Mouse (Mus musculus): ENCODE measurements at regions not wholly inside any gene's neighbourhood (a gene's known extent, or its start where the extent isn't known, plus 50 kb on each side); places are given as distances from the start of the nearest gene placed in this dataset.

- H3K79me2 ChIP-seq (replicated peaks; ENCODE audit: control insufficient read depth, extremely low read depth, insufficient read depth, poor library complexity, severe bottlenecking), result no peaks in the 10 kb centered on the region
- H3K36me3 ChIP-seq (replicated peaks in 1 of 2; ENCODE audit: control insufficient read depth in 1 of 2, insufficient read depth in 1 of 2, low read length in 1 of 2), result no peaks in the 10 kb centered on the region
- no peak overlapping the region for H3K27ac ChIP-seq (ENCODE audit: insufficient read depth, low read depth)
- no peak for DNase-seq (ENCODE audit: extremely low read depth)
- H3K9ac ChIP-seq (ENCODE audit: insufficient read depth, low read depth), result no peak overlapping the region
- H3K4me1 ChIP-seq (ENCODE audit: control insufficient read depth in 1 of 2, insufficient read depth in 2 of 2), result peaks cover 0 to 5% of the 10 kb centered on the region in 2 experiments; a peak in 1 of 4 replicates
- in situ Hi-C loops (cut with MboI; ENCODE audit: low pct_ligation_motif_present, low pct_unique_long_range_greater_than_20kb, low sequenced_read_pairs), result no loop called here
- H3K9me3 ChIP-seq (replicated peaks; ENCODE audit: low read length), result no peaks in the 10 kb centered on the region
- no peak overlapping the region for H3K4me2 ChIP-seq (ENCODE audit: insufficient read depth, low read depth, poor library complexity, severe bottlenecking)
- no peak overlapping the region for H3K4me3 ChIP-seq (replicated peaks in 1 of 3; ENCODE audit: low read depth in 2 of 3, low read length in 2 of 3, poor library complexity in 1 of 3)
- H3K27me3 ChIP-seq (replicated peaks), result no peaks in the 10 kb centered on the region
- dilution Hi-C loops (cut with MboI; ENCODE audit: extremely low pct_ligation_motif_present, extremely low pct_unique_long_range_greater_than_20kb, low sequenced_read_pairs), result no loop called here
- TF ChIP-seq PAX5 (IDR thresholded peaks at IDR 0.05; ENCODE audit: low read length) (no peak), ZMIZ1 (IDR thresholded peaks at IDR 0.05; ENCODE audit: low read depth, low read length) (no peak), E2F4 (IDR thresholded peaks at IDR 0.05; ENCODE audit: insufficient replicate concordance, low read depth, low read length) (no peak), NELFE (IDR thresholded peaks at IDR 0.05; ENCODE audit: low read depth, low read length) (no peak), SIN3A (IDR thresholded peaks at IDR 0.05; ENCODE audit: low read length) (no peak), UBTF (IDR thresholded peaks at IDR 0.05; ENCODE audit: low read depth, low read length) (no peak), NRF1 (IDR thresholded peaks at IDR 0.05; ENCODE audit: low read depth, low read length) (no peak), USF2 (conservative IDR thresholded peaks at IDR 0.05; ENCODE audit: low read depth, low read length) (no peak), BHLHE40 (IDR thresholded peaks at IDR 0.05; ENCODE audit: low read depth, low read length) (no peak), USF1 (IDR thresholded peaks at IDR 0.05; ENCODE audit: low read depth, low read length) (no peak), MXI1 (IDR thresholded peaks at IDR 0.05; ENCODE audit: low read depth, low read length) (no peak), MAZ (IDR thresholded peaks at IDR 0.05; ENCODE audit: low read depth, low read length) (no peak)
Measured at GRCm38 (mm10) chr13:70891634-70892033, 50.0 kb upstream of the Adamts16 start.

Measured in CH12.LX (cell line).